Mouse (Mus musculus) bone marrow macrophage, adult 2 months (primary cell): ENCODE data around the gene Galc.

Source experiments
- CTCF ChIP-seq: IDR thresholded peaks from 2 replicates; pipeline ENCODE4 v1.5.1; 2012; ENCODE audit warnings: low read depth, mild to moderate bottlenecking, low read length, moderate library complexity
- POLR2A ChIP-seq: IDR thresholded peaks from 2 replicates; pipeline ENCODE4 v1.6.1; 2012; ENCODE audit warnings: mild to moderate bottlenecking, low read depth, low read length, borderline replicate concordance

DNA sequence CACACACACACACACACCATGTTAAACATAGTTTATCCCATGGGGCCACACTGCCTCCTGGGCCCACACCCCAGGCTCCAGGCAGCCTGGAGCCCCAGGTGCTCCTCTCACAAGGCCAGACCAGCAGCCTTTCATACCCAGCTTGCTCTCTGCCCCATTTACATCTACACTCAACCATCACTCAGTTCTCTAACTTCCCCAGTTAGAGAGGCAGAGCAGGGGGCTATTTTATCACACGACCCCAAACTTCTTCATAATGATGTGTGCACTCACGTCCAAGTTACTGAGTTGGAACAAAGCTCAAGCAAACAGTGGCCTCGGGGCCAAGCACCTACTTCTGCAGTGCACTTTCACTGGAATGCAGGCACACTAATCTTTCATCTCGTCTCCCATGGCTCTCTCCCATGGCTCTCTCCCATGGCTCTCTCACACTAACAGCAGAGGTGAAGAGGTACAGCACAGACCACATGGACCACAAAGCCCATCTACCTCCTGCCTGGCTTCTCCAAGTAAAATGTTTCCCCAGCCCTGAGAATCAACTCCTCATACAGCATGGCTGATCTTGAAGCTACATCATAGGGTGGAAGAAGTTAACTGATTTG lies 53.7 kb downstream of the Galc start:
- no peak for TF ChIP-seq POLR2A
- no peak for TF ChIP-seq CTCF
